Mouse (Mus musculus) lung, postnatal 0 days (tissue): ENCODE results near the gene Aprt.

ENCODE experiments used
- CTCF ChIP-seq: IDR thresholded peaks from 2 replicates; pipeline ENCODE4 v1.5.1; 2016; ENCODE audit warnings: antibody characterized with exemption, mild to moderate bottlenecking
- EP300 ChIP-seq: IDR thresholded peaks from 2 replicates; pipeline ENCODE4 v1.6.1; 2016; ENCODE audit warnings: antibody characterized with exemption, mild to moderate bottlenecking, control low read depth

DNA sequence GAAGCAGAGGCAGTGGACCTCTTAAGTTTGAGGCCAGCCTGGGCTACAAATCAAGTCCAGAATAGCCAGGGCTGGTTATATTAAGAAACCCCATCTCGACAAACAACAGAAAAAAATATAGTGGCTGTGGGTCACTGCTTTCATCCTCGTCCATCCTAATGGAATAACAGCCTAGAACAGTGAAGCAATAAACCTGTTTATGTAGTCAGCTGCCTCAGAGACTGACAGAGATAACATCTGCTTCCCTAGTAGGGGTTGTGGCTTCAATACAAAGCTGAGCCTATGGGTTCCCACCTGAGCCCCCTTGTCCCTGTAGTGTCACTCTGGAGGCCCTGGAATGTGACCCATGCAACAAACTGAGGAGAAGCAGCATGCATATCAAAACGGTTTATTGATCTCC is 2.4 kb downstream of the Aprt start:
- TF ChIP-seq CTCF (no peak), EP300 (no peak)
